Mouse (Mus musculus): Measurements from ENCODE around the gene Trim60. TPM values are rescaled to one million over a fixed set of nuclear protein-coding genes. Genes with fewer than 3 reads are reported as not detected.

Trim60 gene
- polyA plus RNA-seq, 1 experiment, result 0.03 TPM

DNA sequence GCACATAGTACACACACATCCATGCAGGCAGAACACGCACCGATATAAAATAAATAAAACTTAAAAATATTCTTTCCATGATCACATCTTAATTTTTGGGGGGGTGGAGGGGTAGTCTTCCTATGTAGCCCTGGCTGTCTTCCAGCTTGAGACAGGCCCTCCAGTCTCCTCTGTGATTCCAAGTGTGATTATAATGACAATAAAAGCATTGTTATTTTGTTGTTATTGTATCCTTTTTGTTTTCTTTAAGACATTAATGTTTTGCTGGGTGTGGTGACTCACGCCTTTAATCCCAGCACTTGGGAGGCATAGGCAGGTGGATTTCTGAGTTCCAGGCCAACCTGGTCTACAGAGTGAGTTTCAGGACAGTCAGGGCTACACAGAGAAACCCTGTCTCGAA is 29.4 kb upstream of the Trim60 start:
- no peak for TF ChIP-seq TAL1 (IDR thresholded peaks at IDR 0.05; ENCODE audit: low read length)
- TF ChIP-seq GATA1 (IDR thresholded peaks at IDR 0.05; ENCODE audit: low read length), result no peak
- H3K36me3 ChIP-seq (ENCODE audit: control insufficient read depth), result no peaks in the 10 kb centered on the region
- no peak overlapping the region for H3K4me3 ChIP-seq (replicated peaks)
- no peaks in the 10 kb centered on the region for H3K9me3 ChIP-seq (ENCODE audit: control insufficient read depth, low read length)
- no peaks in the 10 kb centered on the region for H3K4me1 ChIP-seq (ENCODE audit: control insufficient read depth)
- no peaks in the 10 kb centered on the region for H3K27me3 ChIP-seq (ENCODE audit: control insufficient read depth)

DNA sequence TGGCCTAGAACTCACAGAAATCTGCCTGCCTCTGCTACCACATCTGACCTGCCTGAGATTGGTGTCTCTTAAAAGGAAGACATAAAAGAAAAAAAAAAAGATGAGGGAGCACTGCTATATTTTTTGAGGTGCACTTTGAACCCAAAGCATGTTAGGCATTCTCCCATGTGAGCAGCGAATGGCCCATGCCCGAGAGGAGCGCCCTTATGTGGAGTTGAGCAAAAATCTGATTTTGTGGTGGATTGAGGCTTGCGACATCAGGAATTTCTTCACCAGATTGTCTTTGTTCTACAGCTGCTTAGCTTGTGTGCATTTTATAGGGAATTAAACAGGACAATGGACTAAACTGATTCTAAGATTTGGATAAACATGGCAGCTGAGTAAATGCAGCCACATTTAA is 28.8 kb upstream of the Trim60 start:
- H3K36me3 ChIP-seq (ENCODE audit: control insufficient read depth), result no peaks in the 10 kb centered on the region
- H3K4me1 ChIP-seq (ENCODE audit: control insufficient read depth), result no peaks in the 10 kb centered on the region
- no peak overlapping the region for H3K4me3 ChIP-seq (replicated peaks)
- no peaks in the 10 kb centered on the region for H3K9me3 ChIP-seq (ENCODE audit: control insufficient read depth, low read length)
- no peaks in the 10 kb centered on the region for H3K27me3 ChIP-seq (ENCODE audit: control insufficient read depth)
- TF ChIP-seq TAL1 (IDR thresholded peaks at IDR 0.05; ENCODE audit: low read length), result no peak
- TF ChIP-seq GATA1 (IDR thresholded peaks at IDR 0.05; ENCODE audit: low read length), result no peak

DNA sequence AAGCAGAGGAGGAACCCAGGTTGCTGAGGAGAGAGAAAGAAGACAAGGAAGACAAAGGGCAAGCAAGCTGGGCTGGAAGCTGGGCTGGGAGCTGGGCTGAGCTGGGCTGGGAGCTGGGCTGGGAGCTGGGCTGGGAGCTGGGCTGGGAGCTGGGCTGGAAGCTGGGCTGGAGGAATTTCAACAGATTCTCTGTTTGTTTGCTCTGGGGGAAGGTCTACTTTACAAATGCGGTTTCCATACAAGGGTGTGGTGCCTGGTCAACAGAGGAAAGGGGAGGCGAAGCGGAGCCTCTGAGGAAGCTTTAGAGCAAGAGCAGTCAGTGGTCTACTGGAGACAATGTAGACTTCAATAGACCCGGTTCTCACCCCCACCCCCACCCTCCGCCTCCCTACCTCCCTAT is 28.2 kb upstream of the Trim60 start:
- TF ChIP-seq TAL1 (IDR thresholded peaks at IDR 0.05; ENCODE audit: low read length), result no peak
- no peak for TF ChIP-seq GATA1 (IDR thresholded peaks at IDR 0.05; ENCODE audit: low read length)
- no peaks in the 10 kb centered on the region for H3K27me3 ChIP-seq (ENCODE audit: control insufficient read depth)

DNA sequence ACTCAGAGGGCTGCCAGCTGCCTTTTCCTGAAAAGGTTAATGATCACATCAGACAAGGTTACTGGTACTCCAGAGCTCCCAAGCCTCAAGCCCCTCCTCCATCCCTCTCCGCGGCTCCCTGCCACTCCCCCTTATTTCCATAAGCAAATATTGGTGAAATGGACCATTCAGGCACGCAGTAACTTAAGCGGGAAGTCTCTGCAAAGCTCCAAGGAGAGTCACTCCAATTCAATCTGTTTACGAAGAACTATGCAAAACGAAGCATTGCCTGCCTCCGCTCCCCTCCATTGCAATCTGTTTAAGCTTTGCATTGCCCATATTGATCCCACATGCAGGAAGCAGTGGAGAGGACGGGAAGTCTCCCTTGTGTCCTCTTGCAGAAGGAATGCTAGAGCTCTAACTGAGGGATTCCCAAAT is 18.7 kb upstream of the Trim60 start, which contains the start of gene Apela:
Gene Apela, minus strand, starts transcription at position 220 of the 417 bp plus-strand sequence.
- TF ChIP-seq GATA1 (IDR thresholded peaks at IDR 0.05; ENCODE audit: low read length) (no peak), TAL1 (IDR thresholded peaks at IDR 0.05; ENCODE audit: low read length) (no peak)
- Histone ChIP-seq H3K4me3 (replicated peaks) (no peak within 1 kb of the TSS), H3K4me1 (ENCODE audit: control insufficient read depth) (no peaks in the 10 kb centered on the region), H3K9me3 (ENCODE audit: control insufficient read depth, low read length) (no peaks in the 10 kb centered on the region), H3K36me3 (ENCODE audit: control insufficient read depth) (no peaks in the 10 kb centered on the region), H3K27me3 (ENCODE audit: control insufficient read depth) (peaks cover 7% of the 10 kb centered on the region)

More for the DNA sequence above, 28.2 kb upstream of the Trim60 start:
- Histone ChIP-seq H3K4me1 (ENCODE audit: control insufficient read depth) (no peaks in the 10 kb centered on the region), H3K4me3 (replicated peaks) (no peak overlapping the region), H3K9me3 (ENCODE audit: control insufficient read depth, low read length) (no peaks in the 10 kb centered on the region), H3K36me3 (ENCODE audit: control insufficient read depth) (no peaks in the 10 kb centered on the region)

- H3K36me3 ChIP-seq (ENCODE audit: control insufficient read depth), result no peaks in the 10 kb centered on the region
- no peaks in the 10 kb centered on the region for H3K4me1 ChIP-seq (ENCODE audit: control insufficient read depth)
- H3K27me3 ChIP-seq (ENCODE audit: control insufficient read depth), result peaks cover 7% of the 10 kb centered on the region
- H3K4me3 ChIP-seq (replicated peaks), result no peak overlapping the region
- TF ChIP-seq GATA1 (IDR thresholded peaks at IDR 0.05; ENCODE audit: low read length) (no peak), TAL1 (IDR thresholded peaks at IDR 0.05; ENCODE audit: low read length) (no peak)
- no peaks in the 10 kb centered on the region for H3K9me3 ChIP-seq (ENCODE audit: control insufficient read depth, low read length)
These were observed 15.8 kb upstream of the Trim60 start for GRCm38 (mm10) chr8:65034136-65034535.

DNA sequence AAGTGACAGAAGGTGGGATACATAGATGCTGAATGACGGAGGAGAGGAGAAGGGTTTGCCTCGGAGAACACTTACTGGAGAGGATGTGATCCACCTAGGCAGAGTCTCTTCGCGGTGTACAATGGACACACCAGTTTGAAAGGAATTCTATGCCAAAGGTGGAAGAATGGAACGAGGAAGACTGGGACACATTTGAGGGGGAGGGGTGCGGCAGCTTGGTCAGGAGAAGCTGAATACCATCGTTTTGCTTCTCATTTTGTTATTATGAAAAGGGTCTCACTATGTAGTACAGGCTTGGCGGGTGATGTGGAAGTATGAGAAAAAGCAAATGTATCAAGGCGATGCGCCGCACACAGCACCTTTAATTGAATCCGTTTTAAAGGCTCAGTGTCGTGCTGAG is 14.7 kb upstream of the Trim60 start:
- Histone ChIP-seq H3K27me3 (ENCODE audit: control insufficient read depth) (peaks cover 7% of the 10 kb centered on the region), H3K4me1 (ENCODE audit: control insufficient read depth) (no peaks in the 10 kb centered on the region), H3K36me3 (ENCODE audit: control insufficient read depth) (no peaks in the 10 kb centered on the region), H3K9me3 (ENCODE audit: control insufficient read depth, low read length) (no peaks in the 10 kb centered on the region), H3K4me3 (replicated peaks) (no peak overlapping the region)
- TF ChIP-seq GATA1 (IDR thresholded peaks at IDR 0.05; ENCODE audit: low read length), result no peak
- no peak for TF ChIP-seq TAL1 (IDR thresholded peaks at IDR 0.05; ENCODE audit: low read length)

DNA sequence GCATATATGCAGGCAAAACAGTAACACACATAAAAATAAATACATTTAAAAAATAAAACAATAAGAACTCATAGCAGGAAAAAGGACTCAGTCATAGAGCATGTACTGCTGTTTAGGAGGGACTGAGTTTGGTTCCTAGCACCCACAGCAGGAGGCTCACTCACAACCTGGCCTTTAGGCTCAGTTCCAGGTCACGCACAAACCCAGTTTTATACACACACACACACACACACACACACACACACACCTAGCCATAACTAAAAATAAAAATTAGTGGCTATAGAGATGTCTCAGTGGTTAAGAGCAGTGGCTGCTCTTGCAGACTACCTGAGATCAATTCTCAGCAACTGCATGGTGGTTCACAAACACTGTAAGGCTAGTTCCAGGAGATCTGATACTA is 13.7 kb upstream of the Trim60 start:
- TF ChIP-seq TAL1 (IDR thresholded peaks at IDR 0.05; ENCODE audit: low read length) (no peak), GATA1 (IDR thresholded peaks at IDR 0.05; ENCODE audit: low read length) (no peak)
- Histone ChIP-seq H3K36me3 (ENCODE audit: control insufficient read depth) (no peaks in the 10 kb centered on the region), H3K9me3 (ENCODE audit: control insufficient read depth, low read length) (no peaks in the 10 kb centered on the region), H3K4me1 (ENCODE audit: control insufficient read depth) (no peaks in the 10 kb centered on the region), H3K4me3 (replicated peaks) (no peak overlapping the region), H3K27me3 (ENCODE audit: control insufficient read depth) (peaks cover 4% of the 10 kb centered on the region)

DNA sequence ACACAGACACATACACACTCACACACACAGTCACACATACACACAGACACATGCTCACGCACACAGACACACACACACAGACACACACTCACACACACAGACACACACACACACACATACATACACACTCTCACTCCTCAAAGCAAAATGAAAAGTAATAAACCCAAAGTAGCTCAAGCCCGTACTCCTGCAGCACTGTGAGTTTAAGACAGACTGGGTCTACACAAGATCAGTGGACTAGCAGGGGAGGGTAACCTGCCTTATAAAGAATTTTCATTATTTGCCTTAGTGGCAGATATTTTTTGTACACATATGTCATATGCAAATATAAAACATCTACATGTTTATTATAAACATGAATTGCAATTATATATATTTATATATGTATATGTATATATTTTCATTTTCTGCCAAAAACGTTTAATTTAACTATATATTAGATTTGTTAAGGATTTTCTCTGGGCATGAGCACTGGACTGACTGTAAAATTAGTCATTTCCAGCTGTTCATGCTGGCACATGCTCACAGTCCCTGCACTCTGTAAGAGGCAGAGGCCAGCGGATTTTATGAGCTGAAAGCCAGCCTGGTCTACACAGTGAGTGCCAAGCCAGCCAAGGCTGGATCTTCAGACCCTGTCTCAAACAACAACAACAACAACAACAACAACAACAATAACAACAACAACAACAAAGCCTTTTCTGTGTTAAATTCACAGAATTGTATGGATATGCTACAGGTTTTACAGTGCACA is 12.5 kb upstream of the Trim60 start:
- Histone ChIP-seq H3K27me3 (ENCODE audit: control insufficient read depth) (peaks cover 2% of the 10 kb centered on the region; the same call in 1 of the 2 replicates), H3K4me1 (ENCODE audit: control insufficient read depth) (no peaks in the 10 kb centered on the region), H3K4me3 (replicated peaks) (no peak overlapping the region), H3K36me3 (ENCODE audit: control insufficient read depth) (no peaks in the 10 kb centered on the region), H3K9me3 (ENCODE audit: control insufficient read depth, low read length) (no peaks in the 10 kb centered on the region)
- TF ChIP-seq GATA1 (IDR thresholded peaks at IDR 0.05; ENCODE audit: low read length) (no peak), TAL1 (IDR thresholded peaks at IDR 0.05; ENCODE audit: low read length) (no peak)

GRCm38 (mm10) chr8:65029776-65030175 is 11.4 kb upstream of the Trim60 start:
- no peaks in the 10 kb centered on the region for H3K27me3 ChIP-seq (ENCODE audit: control insufficient read depth)
- no peaks in the 10 kb centered on the region for H3K4me1 ChIP-seq (ENCODE audit: control insufficient read depth)
- H3K36me3 ChIP-seq (ENCODE audit: control insufficient read depth), result no peaks in the 10 kb centered on the region
- TF ChIP-seq GATA1 (IDR thresholded peaks at IDR 0.05; ENCODE audit: low read length) (no peak), TAL1 (IDR thresholded peaks at IDR 0.05; ENCODE audit: low read length) (no peak)
- no peaks in the 10 kb centered on the region for H3K9me3 ChIP-seq (ENCODE audit: control insufficient read depth, low read length)
- H3K4me3 ChIP-seq (replicated peaks), result no peak overlapping the region
